Mouse (Mus musculus): ENCODE results near the gene Thbs2.

The Thbs2 gene

GRCm38 (mm10) chr17:14693994-14694374 lies at the start of gene Thbs2:
TSS of gene Thbs2 (minus strand) at chr17:14694235.
- no peak for DNase-seq

- no peak for DNase-seq
These were observed 41.5 kb upstream of the Thbs2 start for GRCm38 (mm10) chr17:14735493-14736004.

- no peak for DNase-seq
These were observed 40.3 kb upstream of the Thbs2 start for GRCm38 (mm10) chr17:14734380-14734779.

GRCm38 (mm10) chr17:14733941-14734340 lies 39.9 kb upstream of the Thbs2 start:
- no peak for DNase-seq

- DNase-seq: no peak
These were observed 39.0 kb upstream of the Thbs2 start for GRCm38 (mm10) chr17:14733027-14733426.

GRCm38 (mm10) chr17:14730629-14731028 lies 36.6 kb upstream of the Thbs2 start:
- DNase-seq: no peak

- no peak for DNase-seq
These were observed 33.4 kb upstream of the Thbs2 start for GRCm38 (mm10) chr17:14727481-14727880.

- DNase-seq: no peak
These were observed 30.8 kb upstream of the Thbs2 start for GRCm38 (mm10) chr17:14724786-14725185.

GRCm38 (mm10) chr17:14721325-14721724 lies 27.3 kb upstream of the Thbs2 start:
- no peak for DNase-seq

- no peak for DNase-seq
These were observed 26.9 kb upstream of the Thbs2 start for GRCm38 (mm10) chr17:14720912-14721311.

- no peak for DNase-seq
These were observed 26.2 kb upstream of the Thbs2 start for GRCm38 (mm10) chr17:14720227-14720626.

- no peak for DNase-seq
These were observed 24.8 kb upstream of the Thbs2 start for GRCm38 (mm10) chr17:14718801-14719200.

- DNase-seq: no peak
These were observed 20.7 kb upstream of the Thbs2 start for GRCm38 (mm10) chr17:14714782-14715181.

GRCm38 (mm10) chr17:14714374-14714773 lies 20.3 kb upstream of the Thbs2 start:
- DNase-seq: no peak

GRCm38 (mm10) chr17:14711784-14712183 lies 17.7 kb upstream of the Thbs2 start:
- no peak for DNase-seq

GRCm38 (mm10) chr17:14711032-14711431 lies 17.0 kb upstream of the Thbs2 start:
- DNase-seq: no peak

- no peak for DNase-seq
These were observed 12.0 kb upstream of the Thbs2 start for GRCm38 (mm10) chr17:14706066-14706465.

- no peak for DNase-seq
These were observed 11.4 kb upstream of the Thbs2 start for GRCm38 (mm10) chr17:14705466-14705865.

GRCm38 (mm10) chr17:14703771-14704170 lies 9.7 kb upstream of the Thbs2 start:
- no peak for DNase-seq

- no peak for DNase-seq
These were observed 9.2 kb upstream of the Thbs2 start for GRCm38 (mm10) chr17:14703268-14703667.

GRCm38 (mm10) chr17:14702701-14703100 lies 8.7 kb upstream of the Thbs2 start:
- DNase-seq: peak; percentile 40 to 62

- DNase-seq: no peak
These were observed 7.9 kb upstream of the Thbs2 start for GRCm38 (mm10) chr17:14701891-14702290.

GRCm38 (mm10) chr17:14700204-14700603 lies 6.2 kb upstream of the Thbs2 start:
- no peak for DNase-seq

GRCm38 (mm10) chr17:14698188-14698587 lies 4.2 kb upstream of the Thbs2 start:
- no peak for DNase-seq

- no peak for DNase-seq
These were observed 3.1 kb upstream of the Thbs2 start for GRCm38 (mm10) chr17:14697096-14697495.

All from thymus, postnatal 36 days (tissue).